Mouse (Mus musculus) hindbrain, embryonic 15.5 days (tissue): ENCODE results near the gene Rftn2. TPM values are rescaled to one million over a fixed set of nuclear protein-coding genes. Genes with fewer than 3 reads are reported as not detected.
"Not testable (repeated sequence)": the region's sequence is repeated elsewhere in the genome, so short reads cannot be mapped to it uniquely, and the experiment has no call there.

ENCODE experiments used
- ATAC-seq: fragments of 200-750 bp; cut with Nextera tagmentation; 2 replicates; pipeline ENCODE4 v1.8.0; 2017; ENCODE audit warnings: low read depth, moderate number of reproducible peaks, moderate TSS enrichment; ENCODE audit not compliant: low FRiP score
- H3K27ac ChIP-seq: fragments of 300-500 bp; sonication (generic); replicated peaks from 2 replicates; pipeline ENCODE4 v1.5.1; 2015; ENCODE audit warnings: mild to moderate bottlenecking, inconsistent platforms
- H3K27me3 ChIP-seq: fragments of 300-500 bp; sonication (generic); 2 replicates; pipeline ENCODE4 v1.6.1; 2015; ENCODE audit warnings: control low read depth, inconsistent platforms
- H3K36me3 ChIP-seq: fragments of 300-500 bp; sonication (generic); 2 replicates; pipeline ENCODE4 v1.6.1; 2015; ENCODE audit warnings: control low read depth, inconsistent platforms
- H3K4me1 ChIP-seq: fragments of 300-500 bp; sonication (generic); replicated peaks from 2 replicates; pipeline ENCODE4 v1.6.1; 2015; ENCODE audit warnings: control low read depth, inconsistent platforms
- H3K4me2 ChIP-seq: fragments of 300-500 bp; sonication (generic); 2 replicates; pipeline ENCODE4 v1.6.1; 2015; ENCODE audit warnings: moderate library complexity, mild to moderate bottlenecking, inconsistent platforms
- H3K4me3 ChIP-seq: fragments of 300-500 bp; sonication (generic); 2 replicates; pipeline ENCODE4 v1.5.1; 2015; ENCODE audit warnings: mild to moderate bottlenecking, inconsistent platforms
- H3K9ac ChIP-seq: fragments of 300-500 bp; sonication (generic); 2 replicates; pipeline ENCODE4 v1.6.1; 2015; ENCODE audit warnings: inconsistent platforms
- H3K9me3 ChIP-seq: fragments of 300-500 bp; sonication (generic); 2 replicates; pipeline ENCODE4 v1.6.1; 2016; ENCODE audit warnings: control low read depth, inconsistent platforms
- WGBS: fragments of 180-500 bp; shearing (Covaris S2); methylation state at CpG from one replicate; pipeline ENCODE4 v1.1.7; 2015; 5-methylcytosine and 5-hydroxymethylcytosine counted together
- polyA plus RNA-seq: library from polyadenylated mRNA; unstranded; fragments of >200 nt; fragmentation: Nextera tagmentation; extraction: Ambion mirVana; gene quantifications from 2 replicates; pipeline ENCODE4 v1.2.1, GENCODE M21; 2015

Rftn2 gene
- polyA plus RNA-seq, 1 experiment from 2014 or later: 11.8 TPM

DNA sequence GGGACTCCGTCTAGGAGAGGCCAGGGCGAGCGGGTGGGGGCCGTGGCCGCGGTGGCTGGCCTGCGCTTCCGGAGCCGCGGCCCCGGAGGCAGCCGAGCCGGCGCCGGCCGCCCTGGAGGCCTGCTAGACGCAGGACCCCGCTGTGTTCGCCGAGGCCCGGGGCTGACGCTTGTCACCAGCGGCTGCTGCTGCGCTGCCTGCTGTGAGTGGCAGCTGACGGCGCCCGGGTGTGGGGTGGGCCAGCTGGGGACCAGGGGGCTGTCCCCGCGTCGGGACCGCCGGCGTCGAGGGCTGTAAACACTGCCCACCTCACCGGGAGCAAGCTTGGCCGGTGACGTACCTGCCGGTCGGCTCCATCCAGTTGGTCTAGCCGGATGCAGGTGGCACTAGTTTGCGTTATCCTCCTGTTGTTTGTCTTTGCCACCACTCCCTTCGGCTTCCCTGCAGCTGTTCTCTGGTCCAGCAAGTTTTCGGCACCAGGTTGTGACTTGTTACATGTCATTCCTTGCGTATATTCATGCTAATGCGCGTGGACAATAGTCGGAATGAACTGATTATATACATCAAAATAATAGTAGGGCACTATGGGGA is 95.1 kb downstream of the Rftn2 start:
- H3K27ac ChIP-seq: peak overlapping the region; percentile 97
- WGBS: under 1% methylated on average over 39 of the region's 47 CpGs

DNA sequence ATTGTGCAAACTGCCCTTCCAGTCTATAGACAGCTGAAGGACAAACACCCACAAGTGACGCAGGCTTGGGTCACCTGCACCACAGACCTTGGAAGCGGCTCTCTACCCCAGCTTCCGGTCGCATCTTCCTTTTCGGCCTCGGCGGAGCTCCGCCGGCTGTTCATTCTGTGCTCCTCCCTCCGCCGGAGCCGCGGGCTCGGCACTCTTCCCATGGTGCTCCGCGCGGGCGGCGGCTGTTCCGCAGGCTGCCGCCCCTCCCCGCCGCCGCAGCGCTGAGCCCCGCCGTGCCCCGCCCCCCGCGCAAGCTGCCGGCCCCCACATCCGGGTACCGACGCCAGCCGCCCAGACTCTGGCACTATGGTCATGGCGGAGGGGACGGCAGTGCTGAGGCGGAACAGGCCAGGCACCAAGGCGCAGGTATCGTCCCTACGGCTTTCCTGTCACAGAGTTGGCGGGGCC is 95.6 kb downstream of the Rftn2 start, which contains the start of gene Mob4:
Mob4 (plus strand) TSS at position 289 of the 459 bp plus-strand sequence.
- H3K9ac ChIP-seq: peak within 1 kb of the TSS; percentile 99
- WGBS: under 1% methylated on average over 38 of the region's 42 CpGs

More for the DNA sequence above, 95.1 kb downstream of the Rftn2 start:
- Histone ChIP-seq H3K9me3 (no peaks in the 10 kb centered on the region), H3K9ac (peak overlapping the region; percentile 99), H3K27me3 (no peaks in the 10 kb centered on the region), H3K4me2 (peak overlapping the region; percentile 70), H3K4me3 (peak overlapping the region; percentile 96), H3K36me3 (no peaks in the 10 kb centered on the region), H3K4me1 (peaks cover 22% of the 10 kb centered on the region)
- ATAC-seq: no peak

DNA sequence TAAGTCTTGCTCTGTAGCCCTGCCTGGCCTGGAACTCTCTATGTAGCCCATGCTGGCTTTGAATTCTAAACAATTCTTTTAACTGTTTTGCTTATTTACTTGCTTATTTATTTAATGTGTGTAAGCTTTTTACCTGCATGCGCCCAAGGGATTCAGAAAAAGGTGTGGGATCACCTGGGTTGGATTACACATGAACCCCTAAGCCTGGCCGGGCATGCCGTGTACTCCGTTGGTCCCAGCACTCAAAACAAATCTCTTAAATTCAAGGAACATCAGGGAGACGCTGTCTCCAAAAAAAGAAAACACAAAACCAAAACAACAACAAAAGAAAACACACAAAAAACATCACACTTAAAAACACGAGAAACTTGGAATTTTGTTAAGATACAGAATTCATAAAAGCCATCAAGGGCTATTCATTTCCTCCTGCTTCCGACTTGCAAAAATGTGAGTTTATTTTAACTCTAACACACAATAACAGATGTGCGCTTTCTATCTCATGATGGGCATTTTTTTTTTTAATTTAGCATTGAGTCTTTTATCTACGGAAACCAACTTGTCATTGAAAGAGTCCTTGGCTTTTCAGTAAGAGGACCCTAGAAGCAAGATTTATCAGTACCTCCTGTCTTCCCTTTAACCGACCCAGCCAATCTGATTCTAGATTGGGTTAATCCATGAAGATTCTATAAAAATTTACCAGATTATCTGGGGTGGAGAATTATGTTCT is 96.2 kb downstream of the Rftn2 start:
- no peak for ATAC-seq
- H3K27me3 ChIP-seq: no peaks in the 10 kb centered on the region

More for the DNA sequence above, 95.6 kb downstream of the Rftn2 start, which contains the start of gene Mob4:
- Histone ChIP-seq H3K9me3 (no peaks in the 10 kb centered on the region), H3K4me3 (peak within 1 kb of the TSS; percentile 96), H3K4me2 (peak within 1 kb of the TSS; percentile 70), H3K36me3 (no peaks in the 10 kb centered on the region), H3K27ac (peak within 1 kb of the TSS; percentile 97), H3K4me1 (peaks cover 22% of the 10 kb centered on the region), H3K27me3 (no peaks in the 10 kb centered on the region)
- peak; percentile 98 for ATAC-seq

DNA sequence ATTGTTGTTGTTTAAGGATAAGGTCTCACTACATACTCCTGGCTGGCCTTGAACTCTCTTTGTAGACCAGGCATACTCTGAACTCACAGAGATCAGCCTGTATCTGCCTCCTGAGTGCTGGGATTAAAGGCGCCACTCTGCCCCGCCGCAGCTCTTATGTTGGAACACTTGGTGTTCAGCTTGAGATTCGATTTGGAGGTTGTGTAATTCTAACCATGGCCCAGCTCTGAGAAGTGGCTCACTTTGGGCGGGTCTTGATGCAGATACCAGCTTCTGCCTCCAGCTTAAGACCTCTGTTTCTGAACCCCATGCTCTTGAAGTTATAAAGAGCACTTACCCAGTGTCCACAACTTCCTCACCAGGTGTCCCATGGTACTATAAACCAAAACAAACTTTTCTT is 96.9 kb downstream of the Rftn2 start:
- WGBS: 93% methylated on average over 5 of the region's 5 CpGs
- peaks cover 22% of the 10 kb centered on the region for H3K4me1 ChIP-seq
- H3K27me3 ChIP-seq: no peaks in the 10 kb centered on the region
- no peak overlapping the region for H3K4me3 ChIP-seq
- no peak overlapping the region for H3K27ac ChIP-seq
- peak overlapping the region; percentile 70; the same call in 1 of the 2 replicates for H3K4me2 ChIP-seq
- no peaks in the 10 kb centered on the region for H3K9me3 ChIP-seq
- ATAC-seq: no peak
- H3K36me3 ChIP-seq: no peaks in the 10 kb centered on the region
- H3K9ac ChIP-seq: no peak overlapping the region

More for the DNA sequence above, 96.2 kb downstream of the Rftn2 start:
- Histone ChIP-seq H3K27ac (peak overlapping the region; percentile 97), H3K36me3 (no peaks in the 10 kb centered on the region), H3K4me1 (peaks cover 22% of the 10 kb centered on the region), H3K4me2 (peak overlapping the region; percentile 70), H3K4me3 (peak overlapping the region; percentile 96), H3K9ac (peak overlapping the region; percentile 99), H3K9me3 (no peaks in the 10 kb centered on the region)
- 69% methylated on average over 10 of the region's 10 CpGs for WGBS

DNA sequence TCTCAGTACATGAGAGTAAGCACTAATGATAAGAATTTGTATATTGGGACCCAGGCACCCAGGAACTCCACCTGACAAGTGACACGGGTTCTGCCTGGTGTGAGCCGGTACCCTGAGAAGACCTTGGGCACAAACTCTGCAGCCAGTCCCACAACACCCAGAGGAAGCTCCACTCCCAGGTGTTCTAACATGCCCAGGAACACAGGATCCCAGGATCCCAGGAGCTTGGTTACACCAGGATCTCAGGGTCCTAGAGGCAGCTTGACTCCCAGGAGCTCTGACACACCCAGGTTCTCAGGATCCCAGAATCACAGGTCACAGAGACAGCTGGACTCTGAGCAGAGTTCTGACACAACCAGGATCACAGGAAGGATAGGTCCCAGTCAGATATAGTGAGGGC is 102.4 kb downstream of the Rftn2 start:
- not testable (repeated sequence) for H3K4me3 ChIP-seq, H3K4me1 ChIP-seq, H3K27me3 ChIP-seq, H3K9ac ChIP-seq, H3K27ac ChIP-seq, H3K9me3 ChIP-seq, H3K4me2 ChIP-seq, H3K36me3 ChIP-seq, ATAC-seq
- 93% methylated on average over 2 of the region's 2 CpGs for WGBS

DNA sequence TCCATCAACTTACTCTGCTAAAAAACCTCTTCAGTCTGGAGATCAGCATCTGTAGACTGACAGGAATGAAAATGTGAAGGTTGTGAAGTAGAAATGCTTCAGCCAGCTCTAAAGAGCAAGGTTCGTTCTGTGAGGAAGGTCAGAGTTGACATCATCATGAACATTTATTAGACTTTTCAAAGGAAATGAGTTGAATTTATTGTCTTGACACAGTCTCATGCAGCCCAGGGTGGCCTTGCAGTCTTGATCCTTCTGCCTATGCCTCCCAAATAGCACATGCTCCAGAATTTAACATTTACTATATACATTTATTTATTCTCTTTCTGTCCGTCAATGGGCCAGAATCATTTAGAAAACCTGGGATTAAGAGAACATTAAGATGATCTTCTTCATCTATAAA is 103.0 kb downstream of the Rftn2 start:
- no peak overlapping the region for H3K9ac ChIP-seq
- ATAC-seq: no peak
- no peak overlapping the region for H3K27ac ChIP-seq
- H3K4me3 ChIP-seq: no peak overlapping the region
- 93% methylated on average over 2 of the region's 2 CpGs for WGBS
- no peaks in the 10 kb centered on the region for H3K9me3 ChIP-seq
- no peaks in the 10 kb centered on the region for H3K4me1 ChIP-seq
- no peaks in the 10 kb centered on the region for H3K36me3 ChIP-seq
- no peak overlapping the region for H3K4me2 ChIP-seq
- no peaks in the 10 kb centered on the region for H3K27me3 ChIP-seq

DNA sequence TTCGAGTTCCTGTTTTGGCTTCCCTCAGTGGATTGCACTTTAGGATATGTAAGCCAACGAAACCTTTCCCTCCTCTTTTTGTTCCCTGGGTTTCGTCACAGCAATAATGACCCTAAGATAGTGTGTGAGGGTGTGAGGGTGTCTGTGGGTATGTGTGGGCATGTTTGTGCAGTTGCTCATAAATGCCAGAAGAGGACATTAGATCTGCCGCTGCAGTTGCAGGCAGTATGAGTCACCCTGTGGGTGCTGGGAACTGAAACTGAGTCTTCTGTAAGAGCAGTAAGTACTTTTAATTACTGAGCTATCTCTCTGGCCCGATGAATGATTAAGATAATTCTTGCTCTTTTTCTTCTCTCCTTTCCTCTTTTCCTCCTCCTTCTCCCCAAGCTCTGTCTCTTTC is 103.5 kb downstream of the Rftn2 start:
- Histone ChIP-seq H3K4me2 (no peak overlapping the region), H3K4me1 (no peaks in the 10 kb centered on the region), H3K4me3 (no peak overlapping the region), H3K36me3 (no peaks in the 10 kb centered on the region), H3K27ac (no peak overlapping the region), H3K9me3 (no peaks in the 10 kb centered on the region), H3K9ac (no peak overlapping the region), H3K27me3 (no peaks in the 10 kb centered on the region)
- no peak for ATAC-seq
- WGBS: 95% methylated on average over 5 of the region's 5 CpGs

Other genes starting within 250 kb of the Rftn2 start
- 257 and 272 TPM in 2 replicates for gene Sf3b1, start 199.3 kb downstream of the Rftn2 start, polyA plus RNA-seq
- 29.2 and 30.1 TPM in 2 replicates for gene Coq10b, start 174.0 kb downstream of the Rftn2 start, polyA plus RNA-seq
- 240 and 257 TPM in 2 replicates for gene Hspe1, start 138.7 kb downstream of the Rftn2 start, polyA plus RNA-seq
- 272 and 273 TPM in 2 replicates for gene Hspd1, start 138.5 kb downstream of the Rftn2 start, polyA plus RNA-seq
- gene Mob4, start 95.6 kb downstream of the Rftn2 start, polyA plus RNA-seq: 156 and 158 TPM in 2 replicates
- 3.4 TPM in 2 replicates for gene Mars2, start 10.4 kb upstream of the Rftn2 start, polyA plus RNA-seq
- gene Boll, start 136.7 kb upstream of the Rftn2 start, polyA plus RNA-seq: 0.22 TPM in 1 of 2 replicates, not detected in the other
- 4.0 and 4.5 TPM in 2 replicates for gene Plcl1, start 179.1 kb upstream of the Rftn2 start, polyA plus RNA-seq